Mouse (Mus musculus): ENCODE results near the gene Gm49321.

Gene Gm49321

DNA sequence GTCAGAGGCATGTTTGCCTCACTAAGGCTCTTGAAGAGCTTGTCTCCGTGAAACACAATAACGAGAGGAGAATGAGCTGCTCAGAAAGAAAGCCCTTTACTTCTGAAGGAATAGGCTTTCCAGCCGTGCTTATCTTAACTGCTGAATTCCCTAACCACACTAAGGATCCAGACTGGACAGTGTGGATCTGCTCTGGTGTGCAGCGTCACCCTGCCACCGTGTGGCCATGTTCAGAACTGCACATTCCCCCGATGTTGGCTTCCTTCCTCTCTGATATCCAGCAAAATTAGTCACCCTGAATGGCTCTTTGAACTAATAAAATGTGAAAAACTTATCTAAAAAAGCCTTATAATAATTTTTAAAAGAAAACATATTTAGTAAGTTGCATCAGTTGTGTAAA is 76.3 kb downstream of the Gm49321 start:
- DNase-seq (ENCODE audit: low read depth, low spot score): peak; percentile 37

DNA sequence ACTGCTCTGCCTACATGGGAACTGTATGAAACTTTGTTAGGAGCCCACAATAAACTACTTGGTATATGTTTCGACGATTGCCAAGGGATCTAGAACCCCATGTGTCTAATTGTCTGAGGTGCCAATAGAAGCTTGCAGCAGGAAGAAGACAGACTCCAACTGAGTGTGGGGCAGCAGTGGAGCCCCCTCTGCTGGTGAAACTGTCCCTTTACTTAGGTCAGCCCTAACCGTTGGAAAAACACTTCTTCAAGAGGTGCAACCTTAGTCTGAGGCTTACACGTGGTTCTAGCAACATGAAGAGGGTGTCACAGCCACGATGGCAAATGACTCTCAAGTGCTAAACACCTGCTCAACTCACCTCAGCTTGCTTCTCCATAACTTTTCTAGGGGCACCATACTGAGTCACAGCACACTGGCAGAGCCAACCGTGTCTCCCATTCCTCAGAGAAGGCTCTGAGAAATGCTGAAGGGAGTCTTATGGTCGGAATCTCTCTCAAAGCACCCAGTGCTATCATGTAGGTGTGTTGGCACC is 77.4 kb downstream of the Gm49321 start:
- no peak for DNase-seq (ENCODE audit: low read depth, low spot score)

DNA sequence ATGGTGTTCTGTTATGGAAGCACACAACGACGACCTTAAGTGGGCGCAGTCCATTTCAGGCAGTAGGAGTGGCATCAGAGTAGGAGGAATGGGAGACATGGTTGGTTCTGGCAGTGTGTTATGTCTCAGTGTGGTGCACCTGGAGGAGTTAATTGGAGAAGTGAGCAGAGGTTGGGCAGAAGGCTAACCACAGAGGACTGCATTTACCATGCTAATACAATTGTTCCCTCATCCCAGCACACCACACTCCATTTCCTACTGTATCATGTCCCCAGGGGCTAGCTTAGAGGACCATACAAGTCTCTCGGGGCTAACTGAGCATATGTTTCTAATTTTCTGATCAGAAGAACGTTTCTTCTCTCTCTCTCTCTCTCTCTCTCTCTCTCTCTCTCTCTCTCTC is 78.0 kb downstream of the Gm49321 start:
- DNase-seq (ENCODE audit: low read depth, low spot score): no peak
